Mouse (Mus musculus): ENCODE data around the gene Maz. TPM values are rescaled to one million over a fixed set of nuclear protein-coding genes. Genes with fewer than 3 reads are reported as not detected.

Gene Maz
- polyA plus RNA-seq, 1 experiment from 2014 or later = 38.1 TPM

GRCm38 (mm10) chr7:127004122-127004875 lies 22.5 kb downstream of the Maz start:
- H3K36me3 ChIP-seq (replicated peaks) = no peaks in the 10 kb centered on the region
- WGBS (ENCODE audit: insufficient replicate concordance) = 77% methylated on average over 4 of the region's 4 CpGs
- peaks cover 30% of the 10 kb centered on the region for H3K4me1 ChIP-seq (replicated peaks)
- H3K4me3 ChIP-seq (replicated peaks) = no peak overlapping the region
- no peaks in the 10 kb centered on the region for H3K9me3 ChIP-seq (replicated peaks)
- ATAC-seq (ENCODE audit: insufficient read depth) = no peak
- H3K9ac ChIP-seq = no peak overlapping the region
- H3K4me2 ChIP-seq = no peak overlapping the region
- no peaks in the 10 kb centered on the region for H3K27me3 ChIP-seq
- H3K27ac ChIP-seq (replicated peaks) = no peak overlapping the region

- Histone ChIP-seq H3K27me3 (no peaks in the 10 kb centered on the region), H3K4me3 (replicated peaks) (no peak overlapping the region), H3K4me2 (no peak overlapping the region), H3K9ac (no peak overlapping the region), H3K9me3 (replicated peaks) (no peaks in the 10 kb centered on the region), H3K27ac (replicated peaks) (no peak overlapping the region), H3K4me1 (replicated peaks) (peaks cover 24% of the 10 kb centered on the region), H3K36me3 (replicated peaks) (no peaks in the 10 kb centered on the region)
- WGBS (ENCODE audit: insufficient replicate concordance) = 71% methylated on average over 5 of the region's 5 CpGs
- ATAC-seq (ENCODE audit: insufficient read depth) = no peak
These were observed 23.2 kb downstream of the Maz start for GRCm38 (mm10) chr7:127003620-127004019.

- Histone ChIP-seq H3K36me3 (replicated peaks) (peaks cover 10% of the 10 kb centered on the region), H3K27me3 (no peaks in the 10 kb centered on the region), H3K4me1 (replicated peaks) (no peaks in the 10 kb centered on the region; the same call in 1 of the 2 replicates), H3K4me3 (replicated peaks) (no peak overlapping the region), H3K9me3 (replicated peaks) (no peaks in the 10 kb centered on the region), H3K4me2 (no peak overlapping the region), H3K9ac (no peak overlapping the region), H3K27ac (replicated peaks) (no peak overlapping the region)
- ATAC-seq (ENCODE audit: insufficient read depth) = no peak
- 47% methylated on average over 10 of the region's 10 CpGs for WGBS (ENCODE audit: insufficient replicate concordance)
These were observed 27.3 kb downstream of the Maz start for GRCm38 (mm10) chr7:126999568-126999967.

GRCm38 (mm10) chr7:126996449-126996848 lies 30.4 kb downstream of the Maz start:
- Histone ChIP-seq H3K4me3 (replicated peaks) (no peak overlapping the region), H3K4me2 (no peak overlapping the region), H3K36me3 (replicated peaks) (peaks cover 10% of the 10 kb centered on the region), H3K27me3 (no peaks in the 10 kb centered on the region), H3K9me3 (replicated peaks) (no peaks in the 10 kb centered on the region), H3K4me1 (replicated peaks) (no peaks in the 10 kb centered on the region), H3K27ac (replicated peaks) (no peak overlapping the region), H3K9ac (no peak overlapping the region)
- 73% methylated on average over 4 of the region's 4 CpGs for WGBS (ENCODE audit: insufficient replicate concordance)
- no peak for ATAC-seq (ENCODE audit: insufficient read depth)

GRCm38 (mm10) chr7:126988816-126989215 lies 38.0 kb downstream of the Maz start:
- Histone ChIP-seq H3K27ac (replicated peaks) (no peak overlapping the region), H3K27me3 (no peaks in the 10 kb centered on the region), H3K36me3 (replicated peaks) (no peaks in the 10 kb centered on the region), H3K4me2 (no peak overlapping the region), H3K4me3 (replicated peaks) (no peak overlapping the region), H3K9ac (no peak overlapping the region), H3K4me1 (replicated peaks) (no peaks in the 10 kb centered on the region), H3K9me3 (replicated peaks) (no peaks in the 10 kb centered on the region)
- no peak for ATAC-seq (ENCODE audit: insufficient read depth)
- WGBS (ENCODE audit: insufficient replicate concordance) = 65% methylated on average over 8 of the region's 8 CpGs

GRCm38 (mm10) chr7:126986319-126986718 lies 40.5 kb downstream of the Maz start:
- H3K4me3 ChIP-seq (replicated peaks) = no peak overlapping the region
- no peak for ATAC-seq (ENCODE audit: insufficient read depth)
- WGBS (ENCODE audit: insufficient replicate concordance) = 47% methylated on average over 9 of the region's 9 CpGs
- no peaks in the 10 kb centered on the region for H3K27me3 ChIP-seq
- no peaks in the 10 kb centered on the region for H3K9me3 ChIP-seq (replicated peaks)
- no peak overlapping the region for H3K27ac ChIP-seq (replicated peaks)
- H3K36me3 ChIP-seq (replicated peaks) = no peaks in the 10 kb centered on the region
- H3K4me2 ChIP-seq = no peak overlapping the region
- peaks cover 9% of the 10 kb centered on the region; the same call in 1 of the 2 replicates for H3K4me1 ChIP-seq (replicated peaks)
- H3K9ac ChIP-seq = no peak overlapping the region

GRCm38 (mm10) chr7:126984667-126985444 lies 42.0 kb downstream of the Maz start:
- H3K9me3 ChIP-seq (replicated peaks) = no peaks in the 10 kb centered on the region
- no peak for ATAC-seq (ENCODE audit: insufficient read depth)
- H3K27ac ChIP-seq (replicated peaks) = no peak overlapping the region
- no peak overlapping the region for H3K4me3 ChIP-seq (replicated peaks)
- H3K9ac ChIP-seq = no peak overlapping the region
- 52% methylated on average over 10 of the region's 10 CpGs for WGBS (ENCODE audit: insufficient replicate concordance)
- no peak overlapping the region for H3K4me2 ChIP-seq
- H3K27me3 ChIP-seq = no peaks in the 10 kb centered on the region
- peaks cover 13% of the 10 kb centered on the region; the same call in 1 of the 2 replicates for H3K4me1 ChIP-seq (replicated peaks)
- peaks cover 8% of the 10 kb centered on the region for H3K36me3 ChIP-seq (replicated peaks)

- no peaks in the 10 kb centered on the region for H3K9me3 ChIP-seq (replicated peaks)
- H3K27ac ChIP-seq (replicated peaks) = no peak overlapping the region
- ATAC-seq (ENCODE audit: insufficient read depth) = no peak
- H3K27me3 ChIP-seq = no peaks in the 10 kb centered on the region
- peaks cover 25% of the 10 kb centered on the region for H3K36me3 ChIP-seq (replicated peaks)
- WGBS (ENCODE audit: insufficient replicate concordance) = 71% methylated on average over 7 of the region's 7 CpGs
- peaks cover 28% of the 10 kb centered on the region for H3K4me1 ChIP-seq (replicated peaks)
- no peak overlapping the region for H3K4me3 ChIP-seq (replicated peaks)
- H3K4me2 ChIP-seq = no peak overlapping the region
- H3K9ac ChIP-seq = no peak overlapping the region
These were observed 43.7 kb downstream of the Maz start for GRCm38 (mm10) chr7:126983113-126983512.

GRCm38 (mm10) chr7:126982054-126982453 lies 44.8 kb downstream of the Maz start:
- 37% methylated on average over 4 of the region's 4 CpGs for WGBS (ENCODE audit: insufficient replicate concordance)
- no peaks in the 10 kb centered on the region for H3K27me3 ChIP-seq
- peaks cover 39% of the 10 kb centered on the region for H3K4me1 ChIP-seq (replicated peaks)
- H3K36me3 ChIP-seq (replicated peaks) = peaks cover 30% of the 10 kb centered on the region
- H3K9me3 ChIP-seq (replicated peaks) = no peaks in the 10 kb centered on the region
- H3K9ac ChIP-seq = no peak overlapping the region
- ATAC-seq (ENCODE audit: insufficient read depth) = no peak
- no peak overlapping the region for H3K4me2 ChIP-seq
- no peak overlapping the region for H3K4me3 ChIP-seq (replicated peaks)
- H3K27ac ChIP-seq (replicated peaks) = no peak overlapping the region

GRCm38 (mm10) chr7:126981601-126982000 lies 45.2 kb downstream of the Maz start:
- Histone ChIP-seq H3K9ac (no peak overlapping the region), H3K36me3 (replicated peaks) (peaks cover 30% of the 10 kb centered on the region), H3K27ac (replicated peaks) (no peak overlapping the region), H3K4me1 (replicated peaks) (peaks cover 41% of the 10 kb centered on the region), H3K27me3 (no peaks in the 10 kb centered on the region), H3K9me3 (replicated peaks) (no peaks in the 10 kb centered on the region), H3K4me2 (no peak overlapping the region), H3K4me3 (replicated peaks) (no peak overlapping the region)
- 75% methylated on average over 2 of the region's 2 CpGs for WGBS (ENCODE audit: insufficient replicate concordance)
- no peak for ATAC-seq (ENCODE audit: insufficient read depth)

- Histone ChIP-seq H3K9ac (no peak overlapping the region), H3K36me3 (replicated peaks) (peaks cover 30% of the 10 kb centered on the region), H3K27me3 (no peaks in the 10 kb centered on the region), H3K4me1 (replicated peaks) (peaks cover 50% of the 10 kb centered on the region), H3K4me3 (replicated peaks) (no peak overlapping the region), H3K27ac (replicated peaks) (no peak overlapping the region), H3K4me2 (no peak overlapping the region), H3K9me3 (replicated peaks) (no peaks in the 10 kb centered on the region)
- 78% methylated on average over 6 of the region's 6 CpGs for WGBS (ENCODE audit: insufficient replicate concordance)
- no peak for ATAC-seq (ENCODE audit: insufficient read depth)
These were observed 48.0 kb downstream of the Maz start for GRCm38 (mm10) chr7:126978841-126979240.
